Mouse (Mus musculus) ES-Bruce4 (cell line): ENCODE results near the gene Ptprd. TPM values are rescaled to one million over a fixed set of nuclear protein-coding genes. Genes with fewer than 3 reads are reported as not detected.

ENCODE experiments used
- H3K27ac ChIP-seq: 2 replicates; pipeline ENCODE4 v1.5.1; 2012; ENCODE audit warnings: low read length, inconsistent platforms; ENCODE audit not compliant: insufficient read depth
- H3K27me3 ChIP-seq: 2 replicates; pipeline ENCODE4 v1.6.1; 2012; ENCODE audit warnings: mild to moderate bottlenecking, low read length, inconsistent platforms; ENCODE audit not compliant: control insufficient read depth, poor library complexity, insufficient read depth, severe bottlenecking
- H3K36me3 ChIP-seq: 2 replicates; pipeline ENCODE4 v1.6.1; 2012; ENCODE audit warnings: inconsistent platforms, mild to moderate bottlenecking, low read length, moderate library complexity; ENCODE audit not compliant: control insufficient read depth, poor library complexity, insufficient read depth, severe bottlenecking
- H3K4me1 ChIP-seq: one replicate; pipeline ENCODE4 v1.8.1; 2011; ENCODE audit warnings: low read length; ENCODE audit not compliant: control insufficient read depth, insufficient read depth
- H3K4me3 ChIP-seq: 2 replicates; pipeline ENCODE4 v1.5.1; 2011; ENCODE audit warnings: low read depth, mild to moderate bottlenecking, low read length
- H3K9ac ChIP-seq: 2 replicates; pipeline ENCODE4 v1.6.1; 2012; ENCODE audit warnings: low read depth, mild to moderate bottlenecking, inconsistent platforms; ENCODE audit not compliant: poor library complexity, severe bottlenecking
- H3K9me3 ChIP-seq: replicated peaks from 2 replicates; pipeline ENCODE4 v1.6.1; 2012; ENCODE audit warnings: mild to moderate bottlenecking, low read length, inconsistent platforms; ENCODE audit not compliant: control insufficient read depth, poor library complexity, insufficient read depth, severe bottlenecking
- CTCF ChIP-seq: IDR thresholded peaks from one replicate; pipeline ENCODE4 v1.8.1; 2011; ENCODE audit warnings: low read depth, low read length
- EP300 ChIP-seq: IDR thresholded peaks from 2 replicates; pipeline ENCODE4 v1.6.1; 2011; ENCODE audit warnings: low read depth, low read length; ENCODE audit not compliant: insufficient read depth
- POLR2A ChIP-seq: IDR thresholded peaks from one replicate; pipeline ENCODE4 v1.8.1; 2011; ENCODE audit warnings: low read length; ENCODE audit not compliant: insufficient read depth
- polyA plus RNA-seq: library from polyadenylated mRNA; stranded (reverse); fragments of >200 nt; gene quantifications from 2 replicates; pipeline ENCODE4 v1.2.4, GENCODE M21; 2011; ENCODE audit warnings: low read depth; ENCODE audit not compliant: missing spikeins, insufficient read depth, insufficient read length

Gene Ptprd
- polyA plus RNA-seq, 1 experiment, result 2.8 TPM

GRCm38 (mm10) chr4:76223720-76224119 is 1988.0 kb downstream of the Ptprd start:
- H3K4me1 ChIP-seq, result no peaks in the 10 kb centered on the region
- H3K9me3 ChIP-seq, result no peaks in the 10 kb centered on the region
- no peak overlapping the region for H3K9ac ChIP-seq
- H3K36me3 ChIP-seq, result no peaks in the 10 kb centered on the region
- no peak overlapping the region for H3K27ac ChIP-seq
- TF ChIP-seq POLR2A (no peak), CTCF (no peak)
- no peak overlapping the region for H3K4me3 ChIP-seq
- no peaks in the 10 kb centered on the region for H3K27me3 ChIP-seq

- H3K9me3 ChIP-seq, result no peaks in the 10 kb centered on the region
- H3K27me3 ChIP-seq, result no peaks in the 10 kb centered on the region
- no peaks in the 10 kb centered on the region for H3K36me3 ChIP-seq
- H3K4me3 ChIP-seq, result no peak overlapping the region
- H3K4me1 ChIP-seq, result no peaks in the 10 kb centered on the region
- TF ChIP-seq POLR2A (no peak), CTCF (no peak), EP300 (no peak)
- H3K27ac ChIP-seq, result no peak overlapping the region
- no peak overlapping the region for H3K9ac ChIP-seq
Observed at GRCm38 (mm10) chr4:76222520-76222919, 1989.2 kb downstream of the Ptprd start.

DNA sequence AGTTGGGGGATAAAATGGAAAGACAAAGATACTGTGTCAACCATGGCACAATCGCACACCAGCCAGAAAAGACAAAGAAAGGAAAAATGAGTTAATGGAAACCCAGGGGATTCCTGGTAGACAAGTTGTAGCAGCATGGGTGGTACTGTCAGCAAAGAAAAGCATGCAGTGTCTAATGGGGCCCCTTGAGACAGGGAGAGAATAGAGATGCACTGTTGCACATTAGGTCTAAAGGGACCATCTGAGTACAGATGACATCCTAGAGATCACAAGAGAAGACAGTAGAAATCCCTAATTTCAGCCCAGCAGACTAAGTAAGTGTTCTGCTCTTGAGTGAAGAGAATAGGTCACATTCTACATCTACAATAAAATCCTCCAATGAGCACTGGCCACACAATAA is 1993.7 kb downstream of the Ptprd start:
- H3K9ac ChIP-seq, result no peak overlapping the region
- H3K4me1 ChIP-seq, result no peaks in the 10 kb centered on the region
- H3K9me3 ChIP-seq, result no peaks in the 10 kb centered on the region
- TF ChIP-seq EP300 (no peak), POLR2A (no peak), CTCF (no peak)
- H3K27me3 ChIP-seq, result no peaks in the 10 kb centered on the region
- H3K36me3 ChIP-seq, result no peaks in the 10 kb centered on the region
- H3K27ac ChIP-seq, result no peak overlapping the region
- no peak overlapping the region for H3K4me3 ChIP-seq

- Histone ChIP-seq H3K36me3 (no peaks in the 10 kb centered on the region), H3K4me3 (no peak overlapping the region)
- TF ChIP-seq POLR2A (no peak), CTCF (no peak), EP300 (no peak)
Observed at GRCm38 (mm10) chr4:76215141-76215540, 1996.6 kb downstream of the Ptprd start.

DNA sequence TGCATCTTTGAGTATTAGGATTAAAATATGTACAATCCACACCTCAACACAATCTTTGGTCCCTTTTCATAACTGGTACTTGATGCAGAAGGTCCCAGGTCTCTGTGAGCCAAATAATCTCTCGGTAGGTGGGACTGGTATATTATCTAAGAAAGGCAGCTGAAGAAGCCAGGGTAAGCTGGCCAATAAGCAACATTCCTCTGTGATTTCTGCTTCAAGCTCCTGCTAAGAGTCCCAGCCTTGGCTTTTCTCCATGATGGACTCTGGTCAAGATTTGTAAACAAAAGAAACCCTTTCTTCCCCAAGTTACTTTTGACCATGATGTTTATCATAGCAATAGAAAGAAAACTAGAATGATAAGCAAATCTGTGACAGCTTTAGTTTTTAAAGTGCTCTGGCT is 2012.4 kb downstream of the Ptprd start:
- Histone ChIP-seq H3K9me3 (no peaks in the 10 kb centered on the region), H3K27ac (no peak overlapping the region), H3K27me3 (no peaks in the 10 kb centered on the region), H3K36me3 (no peaks in the 10 kb centered on the region), H3K4me3 (no peak overlapping the region), H3K4me1 (no peaks in the 10 kb centered on the region), H3K9ac (no peak overlapping the region)
- TF ChIP-seq EP300, result no peak

More at GRCm38 (mm10) chr4:76215141-76215540, 1996.6 kb downstream of the Ptprd start:
- no peaks in the 10 kb centered on the region for H3K27me3 ChIP-seq
- H3K9ac ChIP-seq, result no peak overlapping the region
- H3K27ac ChIP-seq, result no peak overlapping the region
- H3K4me1 ChIP-seq, result no peaks in the 10 kb centered on the region
- H3K9me3 ChIP-seq, result no peaks in the 10 kb centered on the region

DNA sequence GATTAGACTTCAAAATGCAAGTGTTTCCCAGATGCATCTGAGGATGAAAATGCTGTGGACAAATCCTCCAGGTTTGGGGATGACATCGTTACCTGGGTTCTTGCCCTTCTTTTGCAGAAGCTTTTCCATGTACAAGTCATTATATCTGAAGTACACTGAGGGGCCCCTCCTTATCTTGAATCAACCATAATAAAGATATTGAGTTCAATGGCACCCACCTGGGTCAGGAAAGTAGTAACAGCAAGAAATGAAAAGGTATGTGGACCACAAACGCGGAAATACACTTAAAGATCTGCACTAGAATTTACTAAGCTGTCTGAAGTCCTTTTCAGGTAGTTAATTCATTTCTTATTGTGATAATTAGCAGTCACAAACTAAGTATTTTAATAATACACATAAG is 2017.0 kb downstream of the Ptprd start:
- H3K9ac ChIP-seq, result no peak overlapping the region
- no peaks in the 10 kb centered on the region for H3K9me3 ChIP-seq
- H3K4me3 ChIP-seq, result no peak overlapping the region
- H3K27me3 ChIP-seq, result no peaks in the 10 kb centered on the region
- TF ChIP-seq POLR2A (no peak), EP300 (no peak)
- H3K36me3 ChIP-seq, result no peaks in the 10 kb centered on the region
- H3K4me1 ChIP-seq, result no peaks in the 10 kb centered on the region
- no peak overlapping the region for H3K27ac ChIP-seq
